Mouse (Mus musculus) thymus, adult 2 months (tissue): Measurements from ENCODE around the gene AC129217.1. TPM values are rescaled to one million over a fixed set of nuclear protein-coding genes. Genes with fewer than 3 reads are reported as not detected.
A peak's percentile ranks its signal among the peaks of the same experiment; 100 is the strongest.
"Not testable (repeated sequence)": the region's sequence is repeated elsewhere in the genome, so short reads cannot be mapped to it uniquely, and the experiment has no call there.

Experiments
- DNase-seq: peaks from one replicate; pipeline ENCODE4 v3.0.0; 2021
- H3K27ac ChIP-seq: fragments of 200-500 bp; 2 replicates; pipeline ENCODE4 v1.5.1; 2012; ENCODE audit warnings: low read length, control low read depth; ENCODE audit not compliant: control insufficient read depth, insufficient read depth
- H3K27me3 ChIP-seq: fragments of 200-500 bp; 2 replicates; pipeline ENCODE4 v1.6.1; 2012; ENCODE audit warnings: mild to moderate bottlenecking, low read length, moderate library complexity, mixed read lengths; ENCODE audit not compliant: control insufficient read depth, insufficient read depth
- H3K36me3 ChIP-seq: fragments of 200-500 bp; 2 replicates; pipeline ENCODE4 v1.6.1; 2012; ENCODE audit warnings: mild to moderate bottlenecking, low read length, moderate library complexity; ENCODE audit not compliant: control insufficient read depth, insufficient read depth
- H3K4me1 ChIP-seq: fragments of 200-500 bp; replicated peaks from 2 replicates; pipeline ENCODE4 v1.6.1; 2012; ENCODE audit warnings: low read length; ENCODE audit not compliant: control insufficient read depth, insufficient read depth
- H3K4me3 ChIP-seq: fragments of 200-500 bp; 2 replicates; pipeline ENCODE4 v1.5.1; 2012; ENCODE audit warnings: mild to moderate bottlenecking, low read length, control low read depth, moderate library complexity; ENCODE audit not compliant: control insufficient read depth, insufficient read depth
- CTCF ChIP-seq: fragments of 200-500 bp; IDR thresholded peaks from 2 replicates; pipeline ENCODE4 v1.5.1; 2012; ENCODE audit warnings: mild to moderate bottlenecking, control low read depth, low read length, moderate library complexity, borderline replicate concordance; ENCODE audit not compliant: control insufficient read depth, poor library complexity, insufficient read depth; ENCODE audit errors: extremely low read depth
- POLR2A ChIP-seq: fragments of 200-500 bp; IDR thresholded peaks from 2 replicates; pipeline ENCODE4 v1.6.1; 2012; ENCODE audit warnings: mild to moderate bottlenecking, low read length, control low read depth, moderate library complexity; ENCODE audit not compliant: control insufficient read depth, poor library complexity, insufficient read depth; ENCODE audit errors: extremely low read depth
- WGBS: fragments of 180-500 bp; shearing (Covaris S2); methylation state at CpG from one replicate; pipeline ENCODE4 v1.1.7; 2018; 5-methylcytosine and 5-hydroxymethylcytosine counted together
- polyA plus RNA-seq: library from polyadenylated mRNA; depleted of rRNA; stranded (reverse); fragments of >200 nt; gene quantifications from 2 replicates; pipeline ENCODE4 v1.2.3, GENCODE M21; 2012

The AC129217.1 gene
- polyA plus RNA-seq, 1 experiment = 1.5 TPM

- 97% methylated on average over 8 of the region's 8 CpGs for WGBS
- H3K4me3 ChIP-seq = no peak overlapping the region
These were observed 6.9 kb upstream of the AC129217.1 start for GRCm38 (mm10) chr19:8822696-8823095.

DNA sequence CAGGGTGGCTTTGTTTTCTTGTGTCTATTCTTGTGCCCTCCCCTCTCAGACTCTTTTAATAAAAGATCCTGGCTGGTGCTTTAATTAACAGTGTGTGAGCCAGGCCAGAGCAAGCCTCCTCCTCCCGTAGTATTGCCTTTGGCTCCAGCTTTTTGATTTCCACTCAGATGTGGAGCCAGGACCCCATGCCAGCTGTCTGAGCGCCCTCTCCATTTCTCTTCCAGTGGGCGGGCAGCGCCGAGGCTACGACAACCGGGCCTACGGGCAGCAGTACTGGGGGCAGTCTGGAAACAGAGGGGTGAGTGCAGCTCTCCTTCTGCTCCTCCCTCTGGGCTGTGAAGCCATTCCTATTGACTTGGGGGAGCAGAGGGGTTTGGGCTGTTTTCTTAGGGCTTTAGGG is 1.1 kb downstream of the AC129217.1 start:
- Histone ChIP-seq H3K4me1 (no peaks in the 10 kb centered on the region), H3K27ac (no peak overlapping the region), H3K36me3 (peaks cover 88% of the 10 kb centered on the region), H3K4me3 (no peak overlapping the region), H3K27me3 (no peaks in the 10 kb centered on the region)
- 98% methylated on average over 8 of the region's 8 CpGs for WGBS
- DNase-seq = no peak
- TF ChIP-seq CTCF (no peak), POLR2A (no peak)

More at GRCm38 (mm10) chr19:8822696-8823095, 6.9 kb upstream of the AC129217.1 start:
- H3K27me3 ChIP-seq = no peaks in the 10 kb centered on the region
- peaks cover 48% of the 10 kb centered on the region for H3K36me3 ChIP-seq
- TF ChIP-seq CTCF (no peak), POLR2A (no peak)
- no peak overlapping the region for H3K27ac ChIP-seq
- peaks cover 8% of the 10 kb centered on the region for H3K4me1 ChIP-seq
- DNase-seq = no peak

GRCm38 (mm10) chr19:8831262-8831661 is 1.7 kb downstream of the AC129217.1 start:
- 96% methylated on average over 11 of the region's 11 CpGs for WGBS
- peaks cover 82% of the 10 kb centered on the region for H3K36me3 ChIP-seq
- DNase-seq = no peak

GRCm38 (mm10) chr19:8832971-8833370 is 3.4 kb downstream of the AC129217.1 start:
- WGBS = 94% methylated on average over 4 of the region's 4 CpGs
- TF ChIP-seq POLR2A = no peak
- no peak for TF ChIP-seq CTCF
- H3K27me3 ChIP-seq = no peaks in the 10 kb centered on the region
- H3K4me1 ChIP-seq = peaks cover under 1% of the 10 kb centered on the region
- H3K4me3 ChIP-seq = no peak overlapping the region
- DNase-seq = no peak
- H3K36me3 ChIP-seq = peaks cover 65% of the 10 kb centered on the region
- H3K27ac ChIP-seq = no peak overlapping the region

More at GRCm38 (mm10) chr19:8831262-8831661, 1.7 kb downstream of the AC129217.1 start:
- no peaks in the 10 kb centered on the region for H3K27me3 ChIP-seq
- H3K27ac ChIP-seq = no peak overlapping the region
- no peak for TF ChIP-seq POLR2A
- no peak for TF ChIP-seq CTCF
- H3K4me3 ChIP-seq = no peak overlapping the region
- H3K4me1 ChIP-seq = no peaks in the 10 kb centered on the region

DNA sequence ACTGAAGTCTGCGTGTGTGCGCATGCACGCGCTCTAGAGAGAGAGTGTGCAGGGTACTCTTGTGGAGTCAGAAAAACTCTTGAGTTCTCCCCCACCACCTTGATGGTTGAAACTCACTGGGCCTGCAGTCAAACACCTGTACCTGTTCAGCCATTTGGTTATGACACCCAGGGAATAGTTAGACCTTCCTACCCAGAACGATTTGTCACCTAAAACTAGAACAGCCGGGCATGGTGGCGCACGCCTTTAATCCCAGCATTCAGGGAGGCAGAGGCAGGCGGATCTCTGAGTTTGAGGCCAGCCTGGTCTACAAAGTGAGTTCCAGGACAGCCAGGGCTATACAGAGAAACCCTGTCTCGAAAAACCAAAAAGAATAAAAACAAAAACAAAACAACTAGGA is 6.8 kb downstream of the AC129217.1 start:
- H3K4me1 ChIP-seq = peaks cover 32% of the 10 kb centered on the region
- 97% methylated on average over 10 of the region's 10 CpGs for WGBS
- peaks cover 33% of the 10 kb centered on the region for H3K36me3 ChIP-seq
- not testable (repeated sequence) for H3K27ac ChIP-seq, H3K4me3 ChIP-seq, DNase-seq, H3K27me3 ChIP-seq

- 4% methylated on average over 38 of the region's 38 CpGs for WGBS
- peaks cover 33% of the 10 kb centered on the region for H3K4me1 ChIP-seq
- peak within 1 kb of the TSS; percentile 86 for H3K4me3 ChIP-seq
- TF ChIP-seq CTCF = peak; percentile 90
- no peak for TF ChIP-seq POLR2A
- DNase-seq = peak; percentile 83
- H3K36me3 ChIP-seq = peaks cover 23% of the 10 kb centered on the region
- peak within 1 kb of the TSS; percentile 60 for H3K27ac ChIP-seq
- H3K27me3 ChIP-seq = no peaks in the 10 kb centered on the region
These were observed 7.7 kb downstream of the AC129217.1 start, which contains the start of gene Bscl2 for GRCm38 (mm10) chr19:8837251-8837791. Gene Bscl2 (plus strand): TSS chr19:8837467.

DNA sequence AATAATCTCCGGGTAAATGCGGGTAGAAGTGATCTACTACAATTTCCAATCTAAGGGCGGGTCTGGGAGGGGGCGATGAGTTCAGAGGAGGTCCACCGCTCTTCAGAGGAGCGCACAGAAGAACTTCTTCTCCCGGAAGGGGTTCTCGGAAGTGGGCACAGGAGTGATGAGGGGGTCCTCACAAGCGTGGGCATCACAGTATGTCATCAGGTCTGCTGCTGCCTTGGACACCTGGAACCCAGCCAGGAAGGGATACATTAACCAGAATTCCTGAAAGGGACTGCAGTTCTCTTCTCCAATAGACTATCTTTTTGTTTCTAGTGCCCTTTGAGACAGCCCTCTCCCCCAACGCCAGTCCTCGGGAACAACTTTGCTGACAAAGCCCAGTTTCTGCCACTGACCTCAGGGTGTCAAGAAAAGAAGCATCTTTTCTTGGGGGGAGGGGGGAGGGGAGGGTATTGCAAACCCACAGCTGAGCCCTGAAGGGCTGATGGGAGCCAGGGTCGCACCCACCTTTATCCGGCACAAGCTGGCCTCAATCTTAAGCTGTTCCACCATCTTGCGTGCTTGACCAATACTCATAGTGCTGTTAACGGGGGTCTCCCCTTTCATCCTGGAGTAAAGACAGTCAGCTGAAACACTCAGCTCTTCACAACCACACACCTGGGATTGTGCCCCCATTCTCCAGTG is 8.6 kb downstream of the AC129217.1 start:
- TF ChIP-seq CTCF (no peak), POLR2A (no peak)
- H3K4me1 ChIP-seq = peaks cover 33% of the 10 kb centered on the region
- H3K27ac ChIP-seq = no peak overlapping the region
- 32% methylated on average over 15 of the region's 15 CpGs for WGBS
- H3K4me3 ChIP-seq = peak overlapping the region; percentile 86
- peaks cover 16% of the 10 kb centered on the region for H3K36me3 ChIP-seq
- H3K27me3 ChIP-seq = no peaks in the 10 kb centered on the region
- DNase-seq = no peak
